Mouse (Mus musculus) testis, adult 2 months (tissue): ENCODE results near the gene Guca2a. TPM values are rescaled to one million over a fixed set of nuclear protein-coding genes. Genes with fewer than 3 reads are reported as not detected.

Experiments
- H3K27ac ChIP-seq: fragments of 200-500 bp; 2 replicates; pipeline ENCODE4 v1.5.1; 2012; ENCODE audit warnings: low read depth, low read length; ENCODE audit not compliant: control insufficient read depth, insufficient read depth
- H3K27me3 ChIP-seq: fragments of 200-500 bp; 2 replicates; pipeline ENCODE4 v1.6.1; 2012; ENCODE audit warnings: mild to moderate bottlenecking, low read length, moderate library complexity; ENCODE audit not compliant: control insufficient read depth, insufficient read depth
- H3K36me3 ChIP-seq: fragments of 200-500 bp; 2 replicates; pipeline ENCODE4 v1.6.1; 2012; ENCODE audit warnings: mild to moderate bottlenecking, low read length; ENCODE audit not compliant: control insufficient read depth, insufficient read depth
- H3K4me1 ChIP-seq: fragments of 200-500 bp; 2 replicates; pipeline ENCODE4 v1.6.1; 2012; ENCODE audit warnings: low read length; ENCODE audit not compliant: control insufficient read depth, insufficient read depth
- H3K4me3 ChIP-seq: fragments of 200-500 bp; 2 replicates; pipeline ENCODE4 v1.5.1; 2012; ENCODE audit warnings: low read depth, mild to moderate bottlenecking, low read length, moderate library complexity, mixed read lengths; ENCODE audit not compliant: control insufficient read depth
- CTCF ChIP-seq: fragments of 200-500 bp; IDR thresholded peaks from 2 replicates; pipeline ENCODE4 v1.5.1; 2012; ENCODE audit warnings: low read depth, mild to moderate bottlenecking, inconsistent platforms, low read length, moderate library complexity; ENCODE audit not compliant: control insufficient read depth, insufficient read depth, insufficient replicate concordance
- POLR2A ChIP-seq: fragments of 200-500 bp; IDR thresholded peaks from 2 replicates; pipeline ENCODE4 v1.6.1; 2012; ENCODE audit warnings: low read depth, mild to moderate bottlenecking, inconsistent platforms, low read length, moderate library complexity; ENCODE audit not compliant: control insufficient read depth
- polyA plus RNA-seq: library from polyadenylated mRNA; depleted of rRNA; stranded (reverse); fragments of >200 nt; gene quantifications from 2 replicates; pipeline ENCODE4 v1.2.3, GENCODE M21; 2012

The Guca2a gene
- polyA plus RNA-seq, 1 experiment, result 0.78 TPM

DNA sequence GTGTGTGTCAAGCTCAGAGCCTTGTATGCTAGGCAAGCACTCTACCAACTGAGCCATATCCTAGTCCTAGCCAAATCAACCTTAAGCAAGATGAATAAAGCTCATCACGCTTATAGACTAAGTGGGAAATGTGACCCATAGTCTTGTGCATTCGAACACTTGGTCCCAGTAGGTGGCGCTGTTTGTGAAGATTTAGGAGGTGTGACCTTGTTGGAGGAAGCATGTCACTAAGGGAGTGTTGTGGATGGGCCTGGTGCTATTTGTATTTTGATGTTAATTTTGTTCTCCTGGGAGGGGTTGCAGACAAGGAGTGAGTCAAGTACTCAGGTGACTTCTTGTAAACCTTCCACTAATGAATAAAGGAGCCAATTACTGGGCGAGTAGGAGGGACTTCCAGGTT is 5.2 kb downstream of the Guca2a start:
- Histone ChIP-seq H3K27ac (no peak overlapping the region), H3K4me3 (no peak overlapping the region), H3K36me3 (no peaks in the 10 kb centered on the region), H3K27me3 (no peaks in the 10 kb centered on the region), H3K4me1 (peaks cover 8% of the 10 kb centered on the region; the same call in 1 of the 2 replicates)
- TF ChIP-seq POLR2A (no peak), CTCF (no peak)

DNA sequence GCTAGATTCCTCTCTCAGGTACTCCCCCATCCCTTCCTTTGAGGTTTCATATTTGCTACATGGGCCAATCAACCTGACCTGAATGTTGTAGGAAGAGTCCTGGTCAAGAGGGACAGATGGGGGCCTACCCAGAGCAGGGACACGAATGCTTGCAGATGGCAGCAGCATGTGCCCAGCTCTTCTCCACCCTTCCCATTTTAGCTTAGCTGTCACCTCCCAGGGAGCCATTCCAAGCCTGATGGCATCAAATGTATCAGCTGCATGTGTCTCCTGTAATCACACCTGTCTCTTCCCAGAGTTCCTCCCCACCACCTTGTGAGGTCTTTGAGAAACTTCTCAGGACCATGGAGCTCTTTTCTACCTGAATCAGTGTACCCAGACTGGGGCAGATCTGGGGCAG is 19.5 kb downstream of the Guca2a start:
- Histone ChIP-seq H3K27me3 (no peaks in the 10 kb centered on the region), H3K4me1 (no peaks in the 10 kb centered on the region), H3K36me3 (no peaks in the 10 kb centered on the region), H3K4me3 (no peak overlapping the region), H3K27ac (no peak overlapping the region)
- TF ChIP-seq POLR2A (no peak), CTCF (no peak)

DNA sequence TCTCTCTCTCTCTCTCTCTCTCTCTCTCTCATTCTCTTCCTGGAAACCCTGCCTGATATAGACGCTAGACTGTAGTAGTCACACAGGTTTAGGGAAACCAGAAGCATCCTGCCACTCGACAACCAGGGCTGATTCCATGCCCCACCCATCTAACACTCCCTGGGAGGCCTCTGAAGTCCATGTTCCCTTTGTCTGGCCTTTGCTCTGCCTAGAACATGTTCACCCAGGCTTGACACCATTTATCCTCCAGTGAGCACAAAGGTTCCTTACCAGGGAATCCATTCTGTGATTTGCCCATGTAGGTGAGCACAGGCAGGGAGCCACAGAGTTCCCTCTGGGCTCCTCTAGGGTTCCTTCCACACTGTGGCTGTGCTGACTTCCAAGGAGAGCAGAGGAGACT is 20.7 kb downstream of the Guca2a start:
- Histone ChIP-seq H3K27ac (no peak overlapping the region), H3K4me1 (no peaks in the 10 kb centered on the region), H3K36me3 (no peaks in the 10 kb centered on the region), H3K27me3 (no peaks in the 10 kb centered on the region), H3K4me3 (no peak overlapping the region)
- TF ChIP-seq POLR2A, result no peak
- no peak for TF ChIP-seq CTCF

DNA sequence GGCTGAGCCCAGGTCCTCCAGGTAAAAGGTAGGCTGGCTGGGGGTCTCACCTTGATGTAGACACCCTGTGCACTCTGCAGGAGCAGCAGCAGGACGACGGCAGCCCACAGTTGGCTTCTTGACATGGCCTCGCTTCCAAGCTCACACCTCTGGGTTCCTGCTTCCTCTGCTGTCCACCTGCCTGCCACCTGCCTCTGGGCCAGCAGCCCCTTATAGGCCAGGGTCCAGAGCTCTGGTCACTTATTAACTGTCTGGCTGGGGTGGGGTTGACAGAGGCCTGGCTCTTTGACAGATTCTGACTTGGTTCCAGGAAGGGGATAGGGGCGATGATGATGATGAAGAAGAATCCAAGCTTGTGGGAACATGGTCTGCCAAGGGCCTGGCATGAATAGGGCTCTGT is 21.2 kb downstream of the Guca2a start, which contains the start of gene Guca2b:
TSS of gene Guca2b (minus strand) at position 224 of the 400 bp plus-strand sequence.
- no peak for TF ChIP-seq CTCF
- no peak for TF ChIP-seq POLR2A
- Histone ChIP-seq H3K27ac (no peak within 1 kb of the TSS), H3K4me3 (no peak within 1 kb of the TSS), H3K27me3 (no peaks in the 10 kb centered on the region), H3K36me3 (no peaks in the 10 kb centered on the region), H3K4me1 (no peaks in the 10 kb centered on the region)

DNA sequence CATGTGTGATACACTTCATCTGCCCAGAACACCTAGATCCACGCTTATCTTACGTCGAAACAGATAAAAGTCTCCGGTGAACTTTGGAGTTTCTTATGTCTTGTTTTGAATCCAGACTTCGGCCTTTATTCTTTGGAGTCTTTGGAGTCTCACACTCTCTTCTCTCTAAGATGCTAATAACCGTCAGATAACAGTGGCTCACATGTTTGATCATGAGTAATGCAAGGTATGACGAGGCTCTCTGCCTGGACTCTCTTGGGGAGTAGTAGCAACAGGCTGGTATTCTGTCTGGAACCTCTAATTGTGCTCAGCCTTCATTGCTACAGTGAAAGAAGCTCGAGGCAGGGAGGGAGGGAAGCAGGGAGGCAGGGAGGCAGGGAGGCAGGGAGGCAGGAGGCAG is 22.5 kb downstream of the Guca2a start:
- H3K4me1 ChIP-seq, result no peaks in the 10 kb centered on the region

DNA sequence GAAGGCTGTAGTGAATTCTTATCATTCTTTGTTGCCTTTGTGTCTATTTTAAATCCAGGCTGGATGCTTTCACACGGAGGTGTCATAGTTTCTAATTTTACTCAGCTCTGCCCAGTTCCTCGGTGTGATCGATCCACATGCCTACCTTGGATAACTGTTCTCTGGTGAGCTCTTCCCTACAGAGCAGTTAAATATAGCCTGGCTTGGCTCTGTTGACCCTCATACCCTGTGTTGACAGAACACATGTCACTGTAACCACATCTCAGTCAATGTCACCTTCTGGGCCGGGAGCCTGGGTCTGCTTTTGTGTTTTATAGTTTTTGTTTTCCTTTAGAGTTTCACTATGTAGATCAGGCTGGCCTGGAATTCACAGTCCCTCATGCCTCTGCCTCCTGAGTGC is 24.6 kb downstream of the Guca2a start:
- TF ChIP-seq CTCF (no peak), POLR2A (no peak)
- no peak overlapping the region for H3K4me3 ChIP-seq
- no peaks in the 10 kb centered on the region for H3K27me3 ChIP-seq
- no peak overlapping the region for H3K27ac ChIP-seq
- no peaks in the 10 kb centered on the region for H3K4me1 ChIP-seq
- H3K36me3 ChIP-seq, result no peaks in the 10 kb centered on the region

More for the DNA sequence above, 22.5 kb downstream of the Guca2a start:
- no peak for TF ChIP-seq CTCF
- TF ChIP-seq POLR2A, result no peak
- H3K4me3 ChIP-seq, result no peak overlapping the region
- no peaks in the 10 kb centered on the region for H3K36me3 ChIP-seq
- no peak overlapping the region for H3K27ac ChIP-seq
- H3K27me3 ChIP-seq, result no peaks in the 10 kb centered on the region

DNA sequence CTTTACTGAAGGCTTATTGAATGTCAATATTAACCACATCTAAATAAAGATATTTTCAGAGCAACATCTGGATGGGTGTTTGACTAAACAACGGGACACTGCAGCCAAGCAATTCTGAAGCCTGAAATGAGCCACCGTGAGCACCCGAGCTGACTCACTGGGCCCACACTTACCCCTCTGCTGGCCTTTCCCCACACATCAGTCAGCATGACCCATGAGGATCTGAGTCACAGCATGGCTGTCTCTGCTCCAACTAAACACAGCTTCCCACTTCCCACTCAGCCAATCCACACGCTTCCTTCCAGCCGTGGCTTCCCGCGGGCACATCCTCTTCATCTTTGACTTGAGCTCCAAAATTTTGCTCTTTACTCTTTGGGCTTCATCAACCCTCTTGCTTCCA is 25.5 kb downstream of the Guca2a start:
- H3K27me3 ChIP-seq, result no peaks in the 10 kb centered on the region
- TF ChIP-seq POLR2A (no peak), CTCF (no peak)

DNA sequence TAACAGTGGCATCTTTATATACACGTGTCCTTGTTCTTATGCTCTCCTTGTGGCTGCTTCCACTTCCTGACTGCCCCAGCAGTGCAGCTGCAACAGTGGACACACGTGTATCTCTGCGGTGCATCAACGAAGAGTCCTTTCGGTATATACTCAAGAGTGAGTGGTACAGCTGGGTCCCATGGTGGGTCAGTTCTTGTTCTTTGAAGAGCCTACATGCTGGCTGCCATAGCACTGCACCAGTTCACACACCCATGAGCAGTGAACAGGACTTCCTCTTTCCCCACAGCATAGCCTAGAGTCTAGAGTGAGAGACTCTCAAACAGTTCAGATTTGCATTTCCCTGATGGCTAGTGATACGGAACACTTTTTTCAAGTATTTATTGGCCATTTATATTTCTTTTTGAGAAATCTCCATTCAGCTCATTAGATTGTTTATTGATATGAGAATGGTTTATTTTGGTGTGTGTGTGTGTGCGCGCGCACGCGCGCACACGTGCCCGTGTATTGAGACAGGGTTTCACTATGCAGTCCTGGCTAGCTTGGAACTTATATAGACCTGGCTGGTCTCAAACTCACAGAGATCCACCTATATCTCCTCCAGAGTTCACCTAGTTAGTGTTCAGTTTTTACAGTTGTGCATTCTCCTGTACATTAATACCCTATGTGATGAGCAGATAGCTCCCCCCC is 26.0 kb downstream of the Guca2a start:
- H3K4me1 ChIP-seq, result no peaks in the 10 kb centered on the region
- no peaks in the 10 kb centered on the region for H3K36me3 ChIP-seq
- no peaks in the 10 kb centered on the region for H3K27me3 ChIP-seq
- no peak overlapping the region for H3K4me3 ChIP-seq
- H3K27ac ChIP-seq, result no peak overlapping the region
- TF ChIP-seq POLR2A (no peak), CTCF (no peak)

More for the DNA sequence above, 25.5 kb downstream of the Guca2a start:
- no peak overlapping the region for H3K4me3 ChIP-seq
- H3K36me3 ChIP-seq, result no peaks in the 10 kb centered on the region
- no peak overlapping the region for H3K27ac ChIP-seq
- no peaks in the 10 kb centered on the region for H3K4me1 ChIP-seq
